Mouse (Mus musculus) ovary, postnatal 10 days (tissue): ENCODE data around the gene Pabpc4l.
"Not testable (repeated sequence)": the region's sequence is repeated elsewhere in the genome, so short reads cannot be mapped to it uniquely, and the experiment has no call there.

Source experiments
- DNase-seq: peaks from one replicate; pipeline ENCODE4 v3.0.0; 2022; ENCODE audit warnings: low spot score

The Pabpc4l gene

GRCm38 (mm10) chr3:46447481-46448265, at the start of gene Pabpc4l:
TSS of gene Pabpc4l (minus strand) at chr3:46448219.
- DNase-seq: peak; percentile 35

GRCm38 (mm10) chr3:46490989-46491259, 42.9 kb upstream of the Pabpc4l start:
- DNase-seq: no peak

- DNase-seq: no peak
Observed at GRCm38 (mm10) chr3:46490132-46490988, 42.3 kb upstream of the Pabpc4l start.

- DNase-seq: not testable (repeated sequence)
Observed at GRCm38 (mm10) chr3:46486091-46486490, 38.1 kb upstream of the Pabpc4l start.

GRCm38 (mm10) chr3:46448266-46448532, 180 bp upstream of the Pabpc4l start:
- no peak for DNase-seq

GRCm38 (mm10) chr3:46431416-46431815, 16.6 kb downstream of the Pabpc4l start:
- no peak for DNase-seq
